Mouse (Mus musculus) heart, postnatal 0 days (tissue): ENCODE measurements around the gene Kbtbd2.

ENCODE experiments used
- CTCF ChIP-seq: IDR thresholded peaks from 2 replicates; pipeline ENCODE4 v1.5.1; 2016; ENCODE audit warnings: antibody characterized with exemption, control low read depth, low read depth
- EP300 ChIP-seq: IDR thresholded peaks from 2 replicates; pipeline ENCODE4 v1.6.1; 2016; ENCODE audit warnings: antibody characterized with exemption, low read depth

DNA sequence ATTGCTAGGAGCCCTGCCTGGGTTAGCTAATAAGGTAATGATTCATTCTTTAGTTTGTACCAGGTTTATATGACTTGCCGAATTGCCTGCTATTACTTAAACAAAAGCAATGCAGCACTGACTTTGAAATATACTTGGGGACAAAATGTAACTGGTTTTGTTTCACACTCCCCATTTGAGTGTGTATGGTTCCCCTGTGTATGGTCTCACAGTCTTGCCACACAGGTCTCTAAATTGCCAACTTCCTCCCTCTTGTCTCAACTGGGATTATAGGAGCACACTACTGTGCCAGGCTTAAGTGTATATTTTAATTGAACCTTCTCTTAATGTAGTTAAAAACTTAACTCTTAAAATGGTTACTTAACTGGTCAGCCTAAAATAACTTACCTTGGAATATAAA lies 38.3 kb downstream of the Kbtbd2 start:
- TF ChIP-seq EP300 (no peak), CTCF (no peak)
